Mouse (Mus musculus): ENCODE measurements around the gene Tm9sf4. TPM values are rescaled to one million over a fixed set of nuclear protein-coding genes. Genes with fewer than 3 reads are reported as not detected.

Gene Tm9sf4
- polyA plus RNA-seq, 1 experiment from 2014 or later, result 69.7 TPM

DNA sequence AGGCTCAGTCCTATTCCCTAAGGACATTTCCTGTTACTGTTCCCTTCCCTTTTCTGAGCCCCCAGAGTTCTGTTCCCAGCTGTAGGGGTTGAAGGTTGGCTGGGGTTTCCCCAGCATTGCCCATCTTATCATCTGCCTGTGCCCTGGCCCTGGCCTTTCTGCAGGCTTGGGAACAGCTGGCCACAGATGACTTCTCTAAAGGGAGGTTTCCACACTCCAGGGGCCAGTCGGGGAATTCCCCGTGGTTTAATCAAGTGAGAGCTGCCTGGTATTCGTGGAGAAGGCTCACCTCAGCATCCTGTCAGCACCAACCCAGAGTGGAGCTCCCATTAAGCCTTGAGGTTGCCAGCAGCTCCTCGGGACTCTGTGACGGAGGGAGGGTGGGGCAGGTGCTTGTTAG, 37.4 kb downstream of the Tm9sf4 start:
- no peaks in the 10 kb centered on the region for H3K27me3 ChIP-seq
- no peak overlapping the region for H3K4me3 ChIP-seq
- ATAC-seq (ENCODE audit: low read depth), result no peak
- no peak overlapping the region for H3K4me2 ChIP-seq
- H3K9ac ChIP-seq, result no peak overlapping the region
- H3K36me3 ChIP-seq, result peaks cover 81% of the 10 kb centered on the region
- no peaks in the 10 kb centered on the region for H3K4me1 ChIP-seq (replicated peaks)
- WGBS, result 81% methylated on average over 5 of the region's 5 CpGs
- no peak overlapping the region for H3K27ac ChIP-seq (replicated peaks)
- H3K9me3 ChIP-seq, result no peaks in the 10 kb centered on the region

DNA sequence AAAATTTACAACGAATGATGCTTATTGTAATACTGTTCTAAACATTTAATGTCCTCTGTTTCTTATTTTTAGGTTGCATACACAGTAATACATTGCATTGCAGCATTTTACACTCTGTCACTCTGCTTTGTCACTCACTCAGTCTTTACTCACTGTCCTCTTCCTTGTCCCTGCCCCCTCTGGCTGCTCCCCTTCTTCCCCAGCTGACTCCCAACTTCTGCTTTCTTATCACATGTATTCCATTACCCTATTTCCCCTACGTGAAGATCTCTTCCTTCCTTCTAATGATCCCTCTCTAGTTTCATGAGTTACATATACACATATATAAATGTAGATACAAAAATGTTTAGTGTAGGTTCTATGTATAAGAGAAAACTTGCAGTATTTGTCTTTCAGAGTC, 38.0 kb downstream of the Tm9sf4 start:
- Histone ChIP-seq H3K9ac (no peak overlapping the region), H3K4me1 (replicated peaks) (no peaks in the 10 kb centered on the region), H3K27me3 (no peaks in the 10 kb centered on the region), H3K9me3 (no peaks in the 10 kb centered on the region), H3K36me3 (peaks cover 84% of the 10 kb centered on the region), H3K27ac (replicated peaks) (no peak overlapping the region), H3K4me2 (no peak overlapping the region), H3K4me3 (no peak overlapping the region)
- no peak for ATAC-seq (ENCODE audit: low read depth)
- WGBS, result 87% methylated on average over 2 of the region's 2 CpGs

DNA sequence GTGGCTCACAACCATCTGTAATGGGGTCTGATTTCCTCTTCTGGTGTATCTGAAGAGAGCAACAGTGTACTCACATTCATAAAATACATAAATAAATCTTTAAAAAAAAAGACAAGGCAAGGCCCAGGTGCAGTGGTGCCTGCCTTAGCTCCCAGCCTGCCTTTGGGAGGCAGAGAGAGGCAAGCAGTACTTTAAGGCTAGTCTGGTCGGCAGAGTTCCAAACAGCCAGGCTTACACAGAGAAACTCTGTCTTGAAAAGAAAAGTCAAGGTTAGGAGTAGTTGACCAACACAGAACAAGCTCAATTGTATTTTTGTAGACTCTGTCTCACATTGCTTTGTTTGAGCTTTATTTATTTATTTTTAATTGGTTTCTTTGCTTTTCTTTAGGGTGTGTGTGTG, 41.7 kb downstream of the Tm9sf4 start:
- Histone ChIP-seq H3K4me3 (no peak overlapping the region), H3K9ac (no peak overlapping the region), H3K27me3 (no peaks in the 10 kb centered on the region), H3K36me3 (peaks cover 87% of the 10 kb centered on the region), H3K4me2 (no peak overlapping the region), H3K4me1 (replicated peaks) (no peaks in the 10 kb centered on the region), H3K27ac (replicated peaks) (no peak overlapping the region), H3K9me3 (no peaks in the 10 kb centered on the region)
- ATAC-seq (ENCODE audit: low read depth), result no peak
- 63% methylated on average over 1 of the region's 1 CpGs for WGBS

DNA sequence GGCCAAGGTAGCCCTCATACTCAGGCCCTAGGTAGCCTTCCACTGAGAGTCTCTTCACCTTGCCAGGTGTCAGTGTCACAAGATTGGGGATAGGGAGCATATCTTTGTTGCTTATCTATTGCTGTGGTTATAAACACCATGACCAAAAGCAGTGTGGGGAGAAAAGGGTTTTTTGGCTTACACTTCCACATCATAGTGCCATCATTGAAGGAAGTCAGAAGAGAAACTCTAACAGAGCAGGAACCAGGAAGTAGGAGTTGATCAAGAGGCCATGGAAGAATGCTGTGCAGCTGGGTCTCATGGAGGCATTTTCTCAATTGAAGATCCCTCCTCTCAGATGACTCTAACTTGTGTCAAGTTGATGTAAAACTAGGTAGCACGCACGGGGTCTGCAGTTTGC, 47.0 kb downstream of the Tm9sf4 start:
- H3K4me2 ChIP-seq, result no peak overlapping the region
- no peaks in the 10 kb centered on the region for H3K9me3 ChIP-seq
- no peak overlapping the region for H3K27ac ChIP-seq (replicated peaks)
- ATAC-seq (ENCODE audit: low read depth), result no peak
- WGBS, result 97% methylated on average over 2 of the region's 2 CpGs
- H3K27me3 ChIP-seq, result no peaks in the 10 kb centered on the region
- peaks cover 80% of the 10 kb centered on the region for H3K36me3 ChIP-seq
- no peaks in the 10 kb centered on the region for H3K4me1 ChIP-seq (replicated peaks)
- H3K4me3 ChIP-seq, result no peak overlapping the region
- H3K9ac ChIP-seq, result no peak overlapping the region

DNA sequence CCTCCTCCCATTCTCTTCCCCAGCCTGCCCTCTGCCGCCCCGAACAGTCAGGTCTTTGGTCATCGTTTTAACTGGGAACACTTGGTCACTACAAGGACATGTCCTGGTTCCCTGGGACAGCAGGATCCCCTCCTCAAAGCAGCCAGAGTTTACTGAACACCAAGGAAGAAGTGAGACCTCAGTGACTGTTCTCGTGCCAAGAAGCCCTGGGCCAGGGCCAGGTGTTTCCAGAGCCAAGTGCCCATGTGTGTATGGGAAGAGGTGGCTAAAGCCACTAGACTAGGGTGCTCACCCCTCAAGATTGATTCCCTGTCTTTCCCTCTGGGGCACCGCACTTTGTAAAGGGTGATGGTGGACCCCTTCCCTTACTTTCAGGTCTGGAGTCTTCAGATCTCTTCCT, 48.2 kb downstream of the Tm9sf4 start:
- no peak for ATAC-seq (ENCODE audit: low read depth)
- 86% methylated on average over 5 of the region's 5 CpGs for WGBS
- Histone ChIP-seq H3K4me3 (no peak overlapping the region), H3K9me3 (no peaks in the 10 kb centered on the region), H3K27ac (replicated peaks) (no peak overlapping the region), H3K36me3 (peaks cover 70% of the 10 kb centered on the region), H3K27me3 (no peaks in the 10 kb centered on the region), H3K4me2 (no peak overlapping the region), H3K4me1 (replicated peaks) (no peaks in the 10 kb centered on the region), H3K9ac (no peak overlapping the region)

DNA sequence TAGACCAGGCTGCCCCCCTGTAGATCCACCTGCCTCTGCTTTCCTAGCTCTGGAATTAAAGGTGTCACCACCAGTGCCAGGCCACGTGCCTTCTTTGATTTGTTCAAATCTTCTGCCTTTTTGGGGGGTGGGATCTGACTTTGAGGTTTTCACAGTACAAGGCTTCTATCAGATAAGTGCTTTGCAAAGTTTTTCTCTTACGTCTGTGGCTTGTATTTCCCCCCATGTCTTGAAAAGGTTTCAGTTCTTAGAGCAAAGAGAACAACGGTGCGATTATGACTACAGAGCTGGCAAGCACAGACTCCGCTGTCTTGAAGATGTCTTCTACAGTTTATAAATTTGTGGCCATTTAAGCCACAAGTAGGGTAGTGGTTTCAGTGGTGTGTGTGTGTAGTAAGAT, 50.3 kb downstream of the Tm9sf4 start:
- H3K27ac ChIP-seq (replicated peaks), result no peak overlapping the region
- no peak overlapping the region for H3K9ac ChIP-seq
- peaks cover 49% of the 10 kb centered on the region for H3K36me3 ChIP-seq
- no peak for ATAC-seq (ENCODE audit: low read depth)
- no peak overlapping the region for H3K4me2 ChIP-seq
- no peaks in the 10 kb centered on the region for H3K4me1 ChIP-seq (replicated peaks)
- 91% methylated on average over 5 of the region's 5 CpGs for WGBS
- no peak overlapping the region for H3K4me3 ChIP-seq
- H3K27me3 ChIP-seq, result no peaks in the 10 kb centered on the region
- H3K9me3 ChIP-seq, result no peaks in the 10 kb centered on the region

DNA sequence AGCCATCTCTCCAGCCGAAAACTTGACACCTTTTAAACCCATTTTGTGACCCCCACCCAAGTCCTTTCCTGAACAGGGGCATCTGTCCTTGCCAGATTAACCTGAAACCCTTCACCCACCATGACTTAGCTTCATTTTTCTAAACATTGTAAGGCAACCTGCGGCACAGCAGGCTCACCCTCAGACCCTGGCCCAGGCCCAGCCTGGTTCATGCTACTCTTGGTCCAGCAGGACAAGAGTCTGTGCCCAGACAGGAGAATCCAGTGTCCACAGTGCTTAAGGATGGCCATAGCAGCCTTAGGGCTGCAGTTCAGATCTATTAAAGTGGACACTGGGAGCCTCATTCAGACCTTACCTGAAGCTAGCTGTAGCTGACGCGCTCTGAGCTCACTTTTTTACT, 52.2 kb downstream of the Tm9sf4 start:
- H3K4me3 ChIP-seq, result no peak overlapping the region
- no peak overlapping the region for H3K4me2 ChIP-seq
- 88% methylated on average over 4 of the region's 4 CpGs for WGBS
- no peak overlapping the region for H3K9ac ChIP-seq
- H3K27ac ChIP-seq (replicated peaks), result no peak overlapping the region
- H3K4me1 ChIP-seq (replicated peaks), result no peaks in the 10 kb centered on the region
- H3K36me3 ChIP-seq, result peaks cover 31% of the 10 kb centered on the region
- H3K9me3 ChIP-seq, result no peaks in the 10 kb centered on the region
- H3K27me3 ChIP-seq, result no peaks in the 10 kb centered on the region
- ATAC-seq (ENCODE audit: low read depth), result no peak

DNA sequence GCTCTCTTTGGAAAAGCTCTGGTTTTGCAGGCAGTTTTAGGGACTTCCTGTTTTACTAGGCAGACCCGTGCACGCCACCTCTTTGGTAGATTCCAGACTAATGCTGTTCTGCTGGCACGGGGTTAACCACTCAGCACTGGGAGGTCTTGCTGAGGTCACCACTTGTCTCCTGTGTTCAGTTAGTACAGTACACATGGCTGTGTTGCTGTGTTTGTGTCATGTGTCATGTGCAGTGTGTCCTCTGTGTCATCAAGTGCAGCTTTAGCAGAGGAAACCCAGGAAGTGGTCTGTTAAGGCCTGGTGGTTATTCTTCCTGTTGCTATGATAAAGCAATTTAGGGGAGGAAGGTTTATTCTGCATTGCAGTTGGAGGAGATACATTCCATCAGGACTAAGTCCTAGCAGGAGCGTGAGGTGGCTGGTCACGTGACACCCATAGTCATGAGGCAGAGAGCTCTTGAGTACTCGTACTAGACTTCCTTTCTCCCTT, 53.7 kb downstream of the Tm9sf4 start:
- Histone ChIP-seq H3K4me3 (no peak overlapping the region), H3K4me2 (no peak overlapping the region), H3K9me3 (no peaks in the 10 kb centered on the region), H3K27me3 (no peaks in the 10 kb centered on the region), H3K36me3 (peaks cover 16% of the 10 kb centered on the region), H3K27ac (replicated peaks) (no peak overlapping the region), H3K4me1 (replicated peaks) (no peaks in the 10 kb centered on the region), H3K9ac (no peak overlapping the region)
- ATAC-seq (ENCODE audit: low read depth), result no peak
- WGBS, result 87% methylated on average over 6 of the region's 6 CpGs

DNA sequence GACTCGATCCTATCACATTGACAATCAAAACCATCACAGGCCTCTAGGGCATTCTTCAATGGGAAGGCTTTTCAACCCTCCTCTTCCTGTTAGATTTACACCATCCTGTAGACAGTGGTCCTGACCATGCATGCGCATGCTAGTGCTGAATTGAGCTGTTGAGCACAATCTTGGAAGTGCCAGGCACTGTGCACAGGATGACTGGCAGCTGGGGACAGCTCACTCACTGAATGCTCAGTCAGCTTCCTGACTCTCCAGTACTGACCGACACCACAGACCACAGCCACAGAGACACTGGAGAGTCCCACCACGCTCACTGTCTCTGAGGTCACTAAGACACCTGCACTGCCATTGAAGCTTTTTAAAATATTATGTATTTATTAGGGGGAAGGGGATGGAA, 54.3 kb downstream of the Tm9sf4 start:
- H3K4me2 ChIP-seq, result no peak overlapping the region
- no peaks in the 10 kb centered on the region for H3K4me1 ChIP-seq (replicated peaks)
- no peak overlapping the region for H3K4me3 ChIP-seq
- H3K9me3 ChIP-seq, result no peaks in the 10 kb centered on the region
- no peak overlapping the region for H3K27ac ChIP-seq (replicated peaks)
- WGBS, result 87% methylated on average over 4 of the region's 4 CpGs
- no peaks in the 10 kb centered on the region for H3K27me3 ChIP-seq
- H3K36me3 ChIP-seq, result 0 out of 2 replicates have a peak, but pooled peaks cover 10% of the 10 kb centered on the region
- ATAC-seq (ENCODE audit: low read depth), result no peak
- no peak overlapping the region for H3K9ac ChIP-seq

DNA sequence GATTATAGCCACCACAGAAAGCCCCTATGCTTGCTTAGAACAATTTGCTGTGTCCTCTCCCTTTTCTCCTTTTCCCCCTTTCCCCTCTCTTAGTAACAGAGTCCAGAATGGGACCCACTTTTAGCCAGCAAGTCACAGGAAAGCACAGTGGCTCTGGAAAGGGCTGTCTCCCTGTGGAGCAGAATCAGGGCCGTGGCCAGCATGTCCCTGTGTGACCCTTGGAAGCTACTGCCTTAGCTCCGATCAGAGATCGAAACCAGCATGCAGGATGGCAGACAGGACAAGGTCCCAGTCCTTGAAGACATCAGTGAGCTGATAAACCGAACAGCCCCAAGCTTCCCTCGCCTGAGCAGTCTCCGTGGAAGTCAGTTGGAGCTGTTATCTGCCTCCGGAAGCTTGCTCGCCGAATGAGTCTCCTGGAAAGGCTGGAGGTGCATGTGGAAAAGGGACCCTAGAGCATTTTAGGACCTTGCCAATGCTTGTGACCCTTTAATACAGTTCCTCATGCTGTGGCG, 56.8 kb downstream of the Tm9sf4 start:
- no peaks in the 10 kb centered on the region for H3K9me3 ChIP-seq
- H3K36me3 ChIP-seq, result peaks cover 8% of the 10 kb centered on the region; the same call in 1 of the 2 replicates
- WGBS, result 89% methylated on average over 10 of the region's 10 CpGs

DNA sequence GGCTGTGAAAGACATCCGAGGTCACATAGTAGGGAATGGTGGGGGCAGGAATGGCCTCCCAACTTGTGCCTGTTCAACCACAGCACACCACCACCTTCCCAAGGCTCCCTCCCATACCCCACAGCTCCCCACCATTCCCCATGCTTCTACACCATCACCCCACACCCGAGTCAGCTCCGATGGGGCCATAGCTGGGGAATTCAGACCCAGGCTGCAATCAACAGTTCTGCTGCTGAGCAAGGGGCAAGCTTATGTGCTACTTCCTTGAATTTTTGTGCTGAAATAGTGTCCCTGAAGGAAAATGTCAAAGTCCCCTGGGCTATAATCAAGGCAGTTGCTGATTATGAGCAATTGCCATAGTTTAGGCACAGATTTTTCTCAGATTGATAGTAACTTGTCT, 57.4 kb downstream of the Tm9sf4 start:
- H3K36me3 ChIP-seq, result peaks cover 8% of the 10 kb centered on the region; the same call in 1 of the 2 replicates
- no peak overlapping the region for H3K27ac ChIP-seq (replicated peaks)
- H3K4me3 ChIP-seq, result no peak overlapping the region
- H3K4me1 ChIP-seq (replicated peaks), result no peaks in the 10 kb centered on the region
- WGBS, result 73% methylated on average over 3 of the region's 3 CpGs
- no peak for ATAC-seq (ENCODE audit: low read depth)
- H3K4me2 ChIP-seq, result no peak overlapping the region
- H3K27me3 ChIP-seq, result no peaks in the 10 kb centered on the region
- no peaks in the 10 kb centered on the region for H3K9me3 ChIP-seq
- no peak overlapping the region for H3K9ac ChIP-seq

More for the DNA sequence above, 56.8 kb downstream of the Tm9sf4 start:
- Histone ChIP-seq H3K4me2 (no peak overlapping the region), H3K4me1 (replicated peaks) (no peaks in the 10 kb centered on the region), H3K27me3 (no peaks in the 10 kb centered on the region), H3K4me3 (no peak overlapping the region), H3K9ac (no peak overlapping the region), H3K27ac (replicated peaks) (no peak overlapping the region)
- ATAC-seq (ENCODE audit: low read depth), result no peak

DNA sequence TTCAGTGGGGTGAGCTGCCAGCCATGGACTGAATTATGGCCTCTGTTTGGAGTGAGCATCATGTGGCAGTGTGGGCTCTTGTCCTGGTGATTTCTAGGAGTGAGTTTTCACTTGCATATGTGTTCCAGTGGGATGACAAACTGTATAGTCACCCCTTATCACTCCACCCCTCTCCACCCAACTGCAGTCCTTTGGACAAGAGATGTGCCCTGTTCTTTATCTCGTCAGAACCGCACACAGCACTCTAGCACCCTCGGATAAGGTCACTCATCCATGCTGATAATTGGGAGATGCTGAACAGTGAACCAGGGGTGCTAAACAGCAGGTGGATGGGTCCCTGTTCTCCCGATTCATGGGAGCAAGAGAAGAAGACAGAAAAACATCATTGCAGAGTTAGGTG, 60.5 kb downstream of the Tm9sf4 start:
- no peak for ATAC-seq (ENCODE audit: low read depth)
- H3K4me2 ChIP-seq, result no peak overlapping the region
- no peak overlapping the region for H3K4me3 ChIP-seq
- peaks cover 15% of the 10 kb centered on the region for H3K4me1 ChIP-seq (replicated peaks)
- 89% methylated on average over 4 of the region's 4 CpGs for WGBS
- no peak overlapping the region for H3K27ac ChIP-seq (replicated peaks)
- no peaks in the 10 kb centered on the region for H3K9me3 ChIP-seq
- H3K9ac ChIP-seq, result no peak overlapping the region
- no peaks in the 10 kb centered on the region for H3K27me3 ChIP-seq
- H3K36me3 ChIP-seq, result peaks cover 8% of the 10 kb centered on the region; the same call in 1 of the 2 replicates

DNA sequence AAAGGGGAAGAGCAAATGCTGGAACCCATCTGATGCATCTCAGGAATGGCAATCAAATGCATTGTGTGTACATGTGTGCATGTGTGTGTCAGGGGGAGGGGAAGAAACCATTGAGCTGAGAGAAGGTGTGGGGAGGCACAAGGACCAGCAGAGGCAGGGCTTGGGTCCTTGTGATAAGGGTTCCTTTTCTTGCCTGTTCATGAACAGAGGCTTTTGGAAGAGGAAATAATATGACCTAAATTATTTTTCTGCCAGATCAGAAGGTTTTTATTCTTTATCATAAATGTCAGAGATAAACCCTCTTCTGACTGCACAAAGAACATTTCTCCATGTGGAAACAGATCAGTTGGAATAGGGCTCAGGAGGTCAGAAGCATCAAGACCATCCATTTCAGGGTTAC, 61.0 kb downstream of the Tm9sf4 start:
- H3K4me2 ChIP-seq, result no peak overlapping the region
- no peaks in the 10 kb centered on the region for H3K27me3 ChIP-seq
- no peak for ATAC-seq (ENCODE audit: low read depth)
- H3K4me3 ChIP-seq, result no peak overlapping the region
- H3K4me1 ChIP-seq (replicated peaks), result peaks cover 15% of the 10 kb centered on the region
- H3K27ac ChIP-seq (replicated peaks), result no peak overlapping the region
- peaks cover 12% of the 10 kb centered on the region; the same call in 1 of the 2 replicates for H3K36me3 ChIP-seq
- H3K9me3 ChIP-seq, result no peaks in the 10 kb centered on the region
- no peak overlapping the region for H3K9ac ChIP-seq

Data from neural tube, embryonic 13.5 days (tissue).